Mouse (Mus musculus) C2C12 (cell line): ENCODE results near the gene Erich4. TPM values are rescaled to one million over a fixed set of nuclear protein-coding genes. Genes with fewer than 3 reads are reported as not detected.

Experiments used
- H3K27me3 ChIP-seq: one replicate; pipeline ENCODE4 v1.6.1; 2011; ENCODE audit not compliant: control insufficient read depth, insufficient read depth, insufficient read length
- H3K36me3 ChIP-seq: one replicate; pipeline ENCODE4 v1.6.1; 2011; ENCODE audit not compliant: control insufficient read depth, insufficient read depth
- H3K4me3 ChIP-seq: one replicate; pipeline ENCODE4 v1.5.1; 2011; ENCODE audit warnings: mild to moderate bottlenecking, control low read depth; ENCODE audit not compliant: poor library complexity, insufficient read depth, severe bottlenecking
- H3K79me2 ChIP-seq: one replicate; pipeline ENCODE4 v1.6.1; 2011; ENCODE audit not compliant: control insufficient read depth, insufficient read depth
- H3K79me3 ChIP-seq: one replicate; pipeline ENCODE4 v1.6.1; 2011; ENCODE audit warnings: low read depth, control low read depth
- H3ac ChIP-seq: one replicate; pipeline ENCODE3; 2011; ENCODE audit warnings: low read depth; ENCODE audit not compliant: control insufficient read depth, insufficient read length
- CEBPB ChIP-seq: IDR thresholded peaks from one replicate; pipeline ENCODE4 v1.6.1; 2011; ENCODE audit warnings: low read depth, mild to moderate bottlenecking, control low read depth, moderate library complexity
- CTCF ChIP-seq: IDR thresholded peaks from one replicate; pipeline ENCODE4 v1.5.1; 2011; ENCODE audit not compliant: control insufficient read depth, insufficient read depth, insufficient read length
- FOSL1 ChIP-seq: IDR thresholded peaks from one replicate; pipeline ENCODE4 v1.8.0; 2011; ENCODE audit warnings: mild to moderate bottlenecking, low read length; ENCODE audit not compliant: poor library complexity, insufficient read depth, severe bottlenecking
- MAX ChIP-seq: IDR thresholded peaks from one replicate; pipeline ENCODE4 v1.6.1; 2011; ENCODE audit warnings: mild to moderate bottlenecking, control low read depth
- MYOD1 ChIP-seq: IDR thresholded peaks from one replicate; pipeline ENCODE4 v1.6.1; 2011; ENCODE audit warnings: low read depth; ENCODE audit not compliant: control insufficient read depth, insufficient read length
- MYOG ChIP-seq: IDR thresholded peaks from one replicate; pipeline ENCODE4 v1.6.1; 2011; ENCODE audit not compliant: control insufficient read depth, insufficient read length; ENCODE audit errors: extremely low read depth
- USF1 ChIP-seq: IDR thresholded peaks from one replicate; pipeline ENCODE4 v1.6.1; 2011; ENCODE audit warnings: low read depth, mild to moderate bottlenecking, control low read depth, moderate library complexity
- long read RNA-seq, 2 experiments: library from polyadenylated mRNA; unstranded; transcript quantifications; one replicate each; pipeline ENCODE4 v2.0.0; 2019 to 2020
- polyA plus RNA-seq: library from polyadenylated mRNA; unstranded; fragments of >200 nt; fragmentation: generic; extraction: Trizol; gene quantifications from one replicate; pipeline ENCODE4 v1.2.1, GENCODE M21; 2012; ENCODE audit warnings: missing spikeins

The Erich4 gene
- polyA plus RNA-seq: not detected
- long read RNA-seq, experiment 1: 0 reads
- long read RNA-seq, experiment 2: 0 reads

- Histone ChIP-seq H3ac (no peak within 1 kb of the TSS), H3K36me3 (no peaks in the 10 kb centered on the region), H3K27me3 (peaks cover 18% of the 10 kb centered on the region), H3K4me3 (no peak within 1 kb of the TSS), H3K79me2 (no peaks in the 10 kb centered on the region), H3K79me3 (no peaks in the 10 kb centered on the region)
- TF ChIP-seq MYOD1 (no peak), MAX (no peak), USF1 (no peak), FOSL1 (no peak), MYOG (no peak), CTCF (no peak), CEBPB (no peak)
Observed at GRCm38 (mm10) chr7:25615706-25616011, at the start of gene Erich4. Gene Erich4, minus strand, starts transcription at chr7:25615892.

- Histone ChIP-seq H3K36me3 (peaks cover 5% of the 10 kb centered on the region), H3ac (peak within 1 kb of the TSS; percentile 62)
- peak; percentile 99 for TF ChIP-seq MAX
- TF ChIP-seq CTCF: no peak
- peak; percentile 49 for TF ChIP-seq USF1
Observed at GRCm38 (mm10) chr7:25658657-25659472, 43.2 kb upstream of the Erich4 start, which contains the start of the genes Bckdha and Exosc5. Gene Bckdha, minus strand, starts transcription at chr7:25658981. Gene Exosc5, plus strand, starts transcription at chr7:25659164.

GRCm38 (mm10) chr7:25657785-25658184 lies 42.1 kb upstream of the Erich4 start:
- Histone ChIP-seq H3K27me3 (no peaks in the 10 kb centered on the region), H3K79me2 (peaks cover 23% of the 10 kb centered on the region), H3K36me3 (no peaks in the 10 kb centered on the region), H3ac (no peak overlapping the region), H3K79me3 (peaks cover 7% of the 10 kb centered on the region), H3K4me3 (no peak overlapping the region)
- TF ChIP-seq MYOG (no peak), CEBPB (no peak), USF1 (no peak)

More at GRCm38 (mm10) chr7:25658657-25659472, 43.2 kb upstream of the Erich4 start, which contains the start of the genes Bckdha and Exosc5:
- H3K79me2 ChIP-seq: peaks cover 23% of the 10 kb centered on the region
- H3K79me3 ChIP-seq: peaks cover 7% of the 10 kb centered on the region
- no peaks in the 10 kb centered on the region for H3K27me3 ChIP-seq
- H3K4me3 ChIP-seq: peak within 1 kb of the TSS; percentile 53

- Histone ChIP-seq H3K79me3 (peaks cover 5% of the 10 kb centered on the region), H3K79me2 (peaks cover 18% of the 10 kb centered on the region), H3ac (no peak overlapping the region), H3K36me3 (no peaks in the 10 kb centered on the region), H3K4me3 (no peak overlapping the region), H3K27me3 (no peaks in the 10 kb centered on the region)
- no peak for TF ChIP-seq MAX
- TF ChIP-seq FOSL1: no peak
- TF ChIP-seq CTCF: no peak
- TF ChIP-seq MYOG: no peak
- no peak for TF ChIP-seq CEBPB
- no peak for TF ChIP-seq USF1
- TF ChIP-seq MYOD1: no peak
Observed at GRCm38 (mm10) chr7:25655601-25656428, 40.1 kb upstream of the Erich4 start.

GRCm38 (mm10) chr7:25652244-25652759 lies 36.6 kb upstream of the Erich4 start:
- Histone ChIP-seq H3K4me3 (no peak overlapping the region), H3ac (no peak overlapping the region), H3K79me3 (no peaks in the 10 kb centered on the region), H3K36me3 (no peaks in the 10 kb centered on the region), H3K79me2 (no peaks in the 10 kb centered on the region), H3K27me3 (no peaks in the 10 kb centered on the region)
- TF ChIP-seq MYOD1: no peak
- TF ChIP-seq CEBPB: no peak
- TF ChIP-seq FOSL1: no peak
- no peak for TF ChIP-seq MAX
- TF ChIP-seq MYOG: no peak
